Mouse (Mus musculus) limb, embryonic 12.5 days (tissue): ENCODE measurements around the gene Fcgrt. TPM values are rescaled to one million over a fixed set of nuclear protein-coding genes. Genes with fewer than 3 reads are reported as not detected.
"Not testable (repeated sequence)": the region's sequence is repeated elsewhere in the genome, so short reads cannot be mapped to it uniquely, and the experiment has no call there.

Experiments
- ATAC-seq: fragments of 200-750 bp; cut with Nextera tagmentation; 2 replicates; pipeline ENCODE4 v1.8.0; 2017; ENCODE audit warnings: low read depth, moderate TSS enrichment; ENCODE audit not compliant: insufficient number of reproducible peaks, insufficient read depth, low FRiP score, low TSS enrichment
- H3K27ac ChIP-seq: fragments of 300-500 bp; sonication (generic); 2 replicates; pipeline ENCODE4 v1.5.1; 2016; ENCODE audit warnings: mild to moderate bottlenecking, moderate library complexity
- H3K27me3 ChIP-seq: fragments of 300-500 bp; sonication (generic); 2 replicates; pipeline ENCODE4 v1.6.1; 2016; ENCODE audit warnings: mild to moderate bottlenecking, moderate library complexity
- H3K36me3 ChIP-seq: fragments of 300-500 bp; sonication (generic); 2 replicates; pipeline ENCODE4 v1.6.1; 2016; ENCODE audit warnings: mild to moderate bottlenecking, moderate library complexity
- H3K4me1 ChIP-seq: fragments of 300-500 bp; sonication (generic); replicated peaks from 2 replicates; pipeline ENCODE4 v1.6.1; 2016
- H3K4me2 ChIP-seq: fragments of 300-500 bp; sonication (generic); 2 replicates; pipeline ENCODE4 v1.6.1; 2016; ENCODE audit warnings: mild to moderate bottlenecking, moderate library complexity
- H3K4me3 ChIP-seq: fragments of 300-500 bp; sonication (generic); replicated peaks from 2 replicates; pipeline ENCODE4 v1.5.1; 2016; ENCODE audit warnings: mild to moderate bottlenecking
- H3K9ac ChIP-seq: fragments of 300-500 bp; sonication (generic); replicated peaks from 2 replicates; pipeline ENCODE4 v1.6.1; 2016; ENCODE audit warnings: mild to moderate bottlenecking, moderate library complexity
- H3K9me3 ChIP-seq: fragments of 300-500 bp; sonication (generic); 2 replicates; pipeline ENCODE4 v1.6.1; 2016; ENCODE audit warnings: mild to moderate bottlenecking, moderate library complexity
- WGBS: fragments of 180-500 bp; shearing (Covaris S2); methylation state at CpG from one replicate; pipeline ENCODE4 v1.1.7; 2016; 5-methylcytosine and 5-hydroxymethylcytosine counted together
- polyA plus RNA-seq: library from polyadenylated mRNA; unstranded; fragments of >200 nt; fragmentation: Nextera tagmentation; extraction: Ambion mirVana; gene quantifications from 2 replicates; pipeline ENCODE4 v1.2.1, GENCODE M21; 2016

The Fcgrt gene
- polyA plus RNA-seq, 1 experiment from 2014 or later = 12.3 TPM

- H3K9ac ChIP-seq = peak overlapping the region; percentile 63
- WGBS = 61% methylated on average over 15 of the region's 15 CpGs
Observed at GRCm38 (mm10) chr7:45129776-45130512, 26.3 kb upstream of the Fcgrt start.

GRCm38 (mm10) chr7:45129318-45129717, 25.7 kb upstream of the Fcgrt start:
- ATAC-seq = no peak
- Histone ChIP-seq H3K9me3 (peaks cover 4% of the 10 kb centered on the region; the same call in 1 of the 2 replicates), H3K4me3 (peak overlapping the region; percentile 44), H3K36me3 (peaks cover 25% of the 10 kb centered on the region), H3K4me1 (peaks cover 36% of the 10 kb centered on the region), H3K27me3 (peaks cover 1% of the 10 kb centered on the region; the same call in 1 of the 2 replicates), H3K4me2 (peak overlapping the region; percentile 65), H3K27ac (peak overlapping the region; percentile 92), H3K9ac (peak overlapping the region; percentile 63)
- WGBS = 1% methylated on average over 17 of the region's 17 CpGs

More at GRCm38 (mm10) chr7:45129776-45130512, 26.3 kb upstream of the Fcgrt start:
- H3K9me3 ChIP-seq = peaks cover 4% of the 10 kb centered on the region; the same call in 1 of the 2 replicates
- peaks cover 41% of the 10 kb centered on the region for H3K4me1 ChIP-seq
- H3K4me3 ChIP-seq = peak overlapping the region; percentile 44
- ATAC-seq = no peak
- H3K27ac ChIP-seq = peak overlapping the region; percentile 92
- peaks cover 7% of the 10 kb centered on the region; the same call in 1 of the 2 replicates for H3K27me3 ChIP-seq
- H3K36me3 ChIP-seq = peaks cover 25% of the 10 kb centered on the region
- peak overlapping the region; percentile 65 for H3K4me2 ChIP-seq

GRCm38 (mm10) chr7:45128624-45129246, 25.1 kb upstream of the Fcgrt start, which contains the start of gene Rpl13a:
Gene Rpl13a, minus strand, starts transcription at chr7:45128761.
- no peaks in the 10 kb centered on the region for H3K27me3 ChIP-seq
- peak within 1 kb of the TSS; percentile 91 for H3K4me3 ChIP-seq
- under 1% methylated on average over 48 of the region's 48 CpGs for WGBS
- peak within 1 kb of the TSS; percentile 93 for H3K27ac ChIP-seq
- peak within 1 kb of the TSS; percentile 99 for H3K9ac ChIP-seq
- H3K4me2 ChIP-seq = peak within 1 kb of the TSS; percentile 92
- peaks cover 35% of the 10 kb centered on the region for H3K4me1 ChIP-seq
- ATAC-seq = peak; percentile 93
- H3K36me3 ChIP-seq = peaks cover 25% of the 10 kb centered on the region
- peaks cover 4% of the 10 kb centered on the region; the same call in 1 of the 2 replicates for H3K9me3 ChIP-seq

GRCm38 (mm10) chr7:45127700-45128224, 24.1 kb upstream of the Fcgrt start:
- H3K4me3 ChIP-seq = peak overlapping the region; percentile 91
- H3K36me3 ChIP-seq = peaks cover 31% of the 10 kb centered on the region
- H3K4me1 ChIP-seq = peaks cover 40% of the 10 kb centered on the region
- H3K27me3 ChIP-seq = no peaks in the 10 kb centered on the region
- no peaks in the 10 kb centered on the region for H3K9me3 ChIP-seq
- H3K4me2 ChIP-seq = peak overlapping the region; percentile 92
- peak overlapping the region; percentile 99 for H3K9ac ChIP-seq
- 2% methylated on average over 6 of the region's 6 CpGs for WGBS
- no peak for ATAC-seq
- H3K27ac ChIP-seq = peak overlapping the region; percentile 93

- H3K27ac ChIP-seq = peak overlapping the region; percentile 93
- H3K4me2 ChIP-seq = peak overlapping the region; percentile 92
- H3K9ac ChIP-seq = peak overlapping the region; percentile 99
- no peaks in the 10 kb centered on the region for H3K27me3 ChIP-seq
- no peak for ATAC-seq
- H3K9me3 ChIP-seq = no peaks in the 10 kb centered on the region
- H3K4me1 ChIP-seq = peaks cover 47% of the 10 kb centered on the region
- peaks cover 37% of the 10 kb centered on the region for H3K36me3 ChIP-seq
- H3K4me3 ChIP-seq = peak overlapping the region; percentile 91
- WGBS = 43% methylated on average over 21 of the region's 21 CpGs
Observed at GRCm38 (mm10) chr7:45126844-45127699, 23.4 kb upstream of the Fcgrt start.

- Histone ChIP-seq H3K4me1 (peaks cover 48% of the 10 kb centered on the region), H3K9me3 (no peaks in the 10 kb centered on the region), H3K27ac (peak overlapping the region; percentile 93), H3K4me2 (peak overlapping the region; percentile 92), H3K9ac (peak overlapping the region; percentile 99), H3K27me3 (no peaks in the 10 kb centered on the region), H3K4me3 (peak overlapping the region; percentile 91), H3K36me3 (peaks cover 45% of the 10 kb centered on the region)
- 76% methylated on average over 17 of the region's 17 CpGs for WGBS
- no peak for ATAC-seq
Observed at GRCm38 (mm10) chr7:45126147-45126843, 22.6 kb upstream of the Fcgrt start.

GRCm38 (mm10) chr7:45125649-45126048, 22.0 kb upstream of the Fcgrt start:
- not testable (repeated sequence) for H3K27me3 ChIP-seq
- H3K4me2 ChIP-seq = peak overlapping the region; percentile 92
- WGBS = 68% methylated on average over 5 of the region's 5 CpGs

GRCm38 (mm10) chr7:45125144-45125600, 21.5 kb upstream of the Fcgrt start:
- Histone ChIP-seq H3K4me3 (peak overlapping the region; percentile 73), H3K9ac (peak overlapping the region; percentile 32; the same call in 1 of the 2 replicates), H3K36me3 (peaks cover 56% of the 10 kb centered on the region), H3K4me1 (peaks cover 48% of the 10 kb centered on the region), H3K9me3 (no peaks in the 10 kb centered on the region), H3K27me3 (no peaks in the 10 kb centered on the region), H3K27ac (peak overlapping the region; percentile 88), H3K4me2 (peak overlapping the region; percentile 51)
- no peak for ATAC-seq
- WGBS = 17% methylated on average over 7 of the region's 7 CpGs

More at GRCm38 (mm10) chr7:45125649-45126048, 22.0 kb upstream of the Fcgrt start:
- Histone ChIP-seq H3K27ac (peak overlapping the region; percentile 88; the same call in 1 of the 2 replicates), H3K4me3 (0 out of 2 replicates have a peak overlapping the region, but pooled peaks have one; percentile 91), H3K36me3 (peaks cover 52% of the 10 kb centered on the region), H3K9ac (peak overlapping the region; percentile 99), H3K4me1 (peaks cover 48% of the 10 kb centered on the region)
- ATAC-seq, H3K9me3 ChIP-seq: not testable (repeated sequence)

GRCm38 (mm10) chr7:45124224-45125143, 20.8 kb upstream of the Fcgrt start, which contains the start of gene Rps11:
Gene Rps11, minus strand, starts transcription at chr7:45124439.
- H3K27ac ChIP-seq = peak within 1 kb of the TSS; percentile 88
- peak within 1 kb of the TSS; percentile 91 for H3K9ac ChIP-seq
- H3K4me1 ChIP-seq = peaks cover 41% of the 10 kb centered on the region
- no peaks in the 10 kb centered on the region for H3K9me3 ChIP-seq
- under 1% methylated on average over 59 of the region's 59 CpGs for WGBS
- peak; percentile 79 for ATAC-seq
- no peaks in the 10 kb centered on the region for H3K27me3 ChIP-seq
- H3K4me3 ChIP-seq = peak within 1 kb of the TSS; percentile 73
- H3K4me2 ChIP-seq = peak within 1 kb of the TSS; percentile 66
- H3K36me3 ChIP-seq = peaks cover 63% of the 10 kb centered on the region
